Mouse (Mus musculus): ENCODE results near the gene Tmem59l. TPM values are rescaled to one million over a fixed set of nuclear protein-coding genes. Genes with fewer than 3 reads are reported as not detected.

The Tmem59l gene
- total RNA-seq, 2 experiments from 2014 or later = 217 to 225 TPM

DNA sequence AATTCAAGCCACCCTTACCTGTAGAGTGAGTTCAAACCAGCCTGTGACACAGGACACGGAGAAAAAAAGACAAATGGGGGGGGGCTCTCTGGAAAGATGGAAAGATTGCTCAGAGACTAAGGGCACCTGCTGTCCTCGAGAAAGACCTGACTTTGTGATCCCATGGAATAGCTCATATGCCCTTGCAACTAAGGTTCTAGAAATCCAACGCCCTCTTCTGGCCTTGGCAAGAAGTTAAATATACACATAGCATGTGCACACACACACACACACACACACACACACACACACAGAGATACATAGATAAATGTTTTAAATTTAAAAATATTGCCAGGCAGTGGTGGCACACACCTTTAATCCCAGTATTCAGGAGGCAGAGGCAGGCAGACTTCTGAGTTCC lies 46.9 kb downstream of the Tmem59l start:
- intact Hi-C loops (cut with DNase I) = no loop called here
- DNase-seq (ENCODE audit: low spot score in 2 of 2) = no peak

DNA sequence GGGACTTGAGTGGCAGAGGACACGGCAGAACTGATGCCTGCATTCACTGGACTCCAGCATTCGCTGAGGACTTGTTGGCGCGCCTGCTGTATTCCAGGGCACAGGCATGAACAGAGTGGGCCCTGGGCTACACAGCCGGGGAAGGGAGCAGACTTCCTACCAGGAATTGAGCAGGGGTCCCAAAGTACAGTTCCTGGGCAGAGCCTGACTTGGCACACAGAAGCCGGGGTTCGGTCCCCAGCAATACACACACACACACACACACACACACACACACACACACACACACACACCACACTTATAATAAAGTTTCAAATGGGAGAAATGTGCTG lies 47.3 kb downstream of the Tmem59l start:
- DNase-seq (ENCODE audit: low spot score in 2 of 2) = no peak
- intact Hi-C loops (cut with DNase I) = no loop called here

DNA sequence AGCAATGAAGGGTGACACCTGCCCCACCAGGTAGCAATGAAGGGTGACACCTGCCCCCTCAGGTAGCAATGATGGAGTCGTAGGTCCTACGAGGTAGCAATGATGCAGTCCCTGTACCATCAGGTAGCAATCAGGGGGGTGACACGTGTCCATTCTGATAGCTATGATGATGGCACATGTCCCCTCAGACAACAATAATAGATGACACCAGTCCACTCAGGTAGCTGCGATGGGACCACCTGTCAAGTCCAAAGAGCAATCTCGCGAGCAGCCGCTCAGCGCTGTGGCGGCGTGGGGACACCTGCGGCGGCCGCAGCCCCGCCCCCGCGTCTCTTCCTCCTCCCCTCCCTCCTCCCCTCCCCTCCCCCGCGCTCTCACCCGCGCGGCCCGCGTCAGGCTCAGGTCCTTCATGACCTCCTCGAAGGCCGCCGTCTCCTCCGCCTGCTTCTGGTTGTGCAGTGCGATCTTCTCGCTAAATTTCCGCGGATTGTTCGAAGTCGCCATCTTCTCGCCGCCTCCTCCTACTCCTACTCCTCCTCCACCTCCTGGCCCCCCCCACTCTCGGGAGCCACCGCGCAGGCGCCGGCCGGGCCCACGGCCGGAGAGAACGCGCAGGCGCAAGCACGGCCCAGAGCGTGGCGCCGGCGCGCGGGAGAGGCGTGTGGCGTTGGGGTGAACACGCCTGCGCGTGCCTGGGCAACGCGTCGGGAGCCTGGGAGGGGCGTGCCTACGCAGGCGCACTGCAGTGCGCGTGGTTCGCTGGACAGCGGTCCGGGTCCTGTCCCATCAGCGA lies 47.9 kb downstream of the Tmem59l start, which contains the start of gene Crtc1:
Gene Crtc1, minus strand, starts transcription at position 525 of the 793 bp plus-strand sequence.
- DNase-seq (ENCODE audit: low spot score in 2 of 2) = peak; percentile 97
- intact Hi-C loops (cut with DNase I) = no loop called here

DNA sequence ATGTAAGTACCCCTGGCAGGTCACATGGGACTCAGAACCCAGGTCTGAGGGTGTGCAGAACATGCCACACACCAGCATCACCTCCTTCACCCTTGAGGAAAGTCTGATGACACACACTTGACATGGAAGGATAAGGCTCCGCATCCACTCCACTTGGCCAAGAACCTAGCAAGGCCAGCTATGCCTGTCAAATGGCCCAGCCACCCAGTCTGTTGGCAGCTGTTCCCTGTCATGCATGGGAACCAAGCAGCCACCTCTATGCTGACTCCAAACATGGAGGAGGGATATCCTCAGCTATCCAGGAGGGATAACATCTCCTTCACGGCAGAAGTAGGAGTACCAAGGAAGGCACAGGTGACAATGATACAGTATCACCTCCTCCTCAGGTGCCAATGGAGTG lies 48.7 kb downstream of the Tmem59l start:
- intact Hi-C loops (cut with DNase I) = no loop called here
- DNase-seq (ENCODE audit: low spot score in 2 of 2) = no peak

DNA sequence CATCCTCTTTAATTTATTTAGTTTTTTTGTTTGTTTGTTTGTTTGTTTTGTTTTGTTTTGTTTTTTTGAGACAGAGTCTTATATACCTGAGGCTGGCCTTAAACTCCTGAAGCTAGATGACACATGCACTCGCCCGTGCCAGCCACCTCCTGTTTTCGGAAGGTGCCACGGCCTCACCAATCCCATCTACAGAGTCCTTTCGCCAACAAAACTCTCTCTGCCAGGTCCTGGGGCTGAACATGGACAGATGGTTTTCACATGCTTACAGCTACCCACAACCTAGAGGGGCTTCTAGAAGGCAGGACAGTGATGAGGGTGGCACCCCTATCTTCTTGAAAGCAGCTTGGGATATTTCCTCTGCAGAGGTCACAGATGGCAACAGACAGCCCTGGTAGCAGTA lies 52.0 kb downstream of the Tmem59l start:
- intact Hi-C loops (cut with DNase I) = no loop called here
- DNase-seq (ENCODE audit: low spot score in 2 of 2) = no peak

Other genes starting within 250 kb of the Tmem59l start
- gene Homer3, start 204.5 kb downstream of the Tmem59l start, total RNA-seq (2021) = 10 to 100 TPM; 10.5 to 12.9 TPM
- gene Ddx49, start 184.9 kb downstream of the Tmem59l start, total RNA-seq (2021) = 10 to 100 TPM; 43.5 to 44.6 TPM
- 100 to 1,000 TPM; 122 to 132 TPM for gene Cope, start 184.8 kb downstream of the Tmem59l start, total RNA-seq (2021)
- 100 to 1,000 TPM; 118 to 126 TPM for gene Cers1, start 171.6 kb downstream of the Tmem59l start, total RNA-seq (2021)
- 10 to 100 TPM; 15.4 to 20.8 TPM for gene Gdf1, start 157.5 kb downstream of the Tmem59l start, total RNA-seq (2021)
- gene Upf1, start 134.1 kb downstream of the Tmem59l start, total RNA-seq (2021) = 10 to 100 TPM; 49.8 to 53.4 TPM
- under 1 TPM; 0.51 to 0.72 TPM for gene Comp, start 113.8 kb downstream of the Tmem59l start, total RNA-seq (2021)
- gene Crtc1, start 47.8 kb downstream of the Tmem59l start, total RNA-seq (2021) = 100 to 1,000 TPM; 109 to 111 TPM
- gene Klhl26, start 10.4 kb downstream of the Tmem59l start, total RNA-seq (2021) = 10 to 100 TPM; 37.2 to 37.9 TPM
- 1 to 10 TPM; 5.8 to 7.5 TPM for gene Crlf1, start 5.8 kb upstream of the Tmem59l start, total RNA-seq (2021)
- gene Rex1bd, start 19.4 kb upstream of the Tmem59l start, total RNA-seq (2021) = 10 to 100 TPM; 96.6 to 99.7 TPM
- 1,000 to 10,000 TPM in 1 of 2 experiments, 100 to 1,000 TPM in 1; 967 to 1,028 TPM for gene Uba52, start 23.4 kb upstream of the Tmem59l start, total RNA-seq (2021)
- 100 to 1,000 TPM; 396 to 406 TPM for gene Fkbp8, start 40.4 kb upstream of the Tmem59l start, total RNA-seq (2021)
- gene Kxd1, start 40.6 kb upstream of the Tmem59l start, total RNA-seq (2021) = 10 to 100 TPM; 40.8 to 43.4 TPM
- 10 to 100 TPM; 13.8 to 17.4 TPM for gene Ell, start 52.1 kb upstream of the Tmem59l start, total RNA-seq (2021)
- gene Isyna1, start 107.0 kb upstream of the Tmem59l start, total RNA-seq (2021) = 10 to 100 TPM; 47.5 to 51.0 TPM
- 100 to 1,000 TPM; 270 to 302 TPM for gene Ssbp4, start 121.5 kb upstream of the Tmem59l start, total RNA-seq (2021)
- gene Lrrc25, start 128.8 kb upstream of the Tmem59l start, total RNA-seq (2021) = under 1 TPM; 0.90 to 0.97 TPM
- gene Gdf15, start 145.1 kb upstream of the Tmem59l start, total RNA-seq (2021) = not detected
- 10 to 100 TPM; 14.8 to 19.0 TPM for gene Pgpep1, start 173.0 kb upstream of the Tmem59l start, total RNA-seq (2021)
- gene Lsm4, start 185.9 kb upstream of the Tmem59l start, total RNA-seq (2021) = 10 to 100 TPM; 64.3 to 69.7 TPM
- gene Jund, start 211.6 kb upstream of the Tmem59l start, total RNA-seq (2021) = 100 to 1,000 TPM; 165 to 193 TPM
- under 1 TPM in 1 of 2 experiments, not detected in 1; 0.08 TPM for gene Iqcn, start 216.1 kb upstream of the Tmem59l start, total RNA-seq (2021)
- not detected for gene Gm3336, start 231.2 kb upstream of the Tmem59l start, total RNA-seq (2021)
- 1 to 10 TPM; 1.0 to 1.7 TPM for gene Pde4c, start 236.4 kb upstream of the Tmem59l start, total RNA-seq (2021)

All from left cerebral cortex, postnatal 14 days (tissue).